Mouse (Mus musculus): ENCODE measurements around the gene Hmg20a. TPM values are rescaled to one million over a fixed set of nuclear protein-coding genes. Genes with fewer than 3 reads are reported as not detected.

The Hmg20a gene
- total and polyA plus RNA-seq, 2 experiments, result 6.6 to 6.8 TPM

- no peaks in the 10 kb centered on the region for H3K27me3 ChIP-seq (ENCODE audit: control insufficient read depth, insufficient read depth, low read length)
- no peaks in the 10 kb centered on the region for H3K79me2 ChIP-seq (ENCODE audit: control insufficient read depth, insufficient read depth, low read length)
- H3K4me1 ChIP-seq (ENCODE audit: control insufficient read depth, insufficient read depth, low read length), result no peaks in the 10 kb centered on the region
- TF ChIP-seq POLR2A (IDR thresholded peaks at IDR 0.05; ENCODE audit: extremely low read depth, insufficient read depth, low read length) (no peak), CTCF (IDR thresholded peaks at IDR 0.05; ENCODE audit: low read depth, low read length) (no peak)
- no peaks in the 10 kb centered on the region for H3K36me3 ChIP-seq (ENCODE audit: control insufficient read depth, insufficient read depth, low read length)
- H3K9ac ChIP-seq (ENCODE audit: low read depth, low read length), result no peak overlapping the region
- no peak overlapping the region for H3K27ac ChIP-seq (replicated peaks; ENCODE audit: insufficient read depth, low read depth, low read length)
- no peak for DNase-seq (ENCODE audit: extremely low read depth, low read depth, low spot score)
- H3K4me3 ChIP-seq (ENCODE audit: insufficient read depth, low read depth, low read length), result no peak overlapping the region
- 65% methylated on average over 10 of the region's 10 CpGs for WGBS
Measured at GRCm38 (mm10) chr9:56522281-56522680, 103.9 kb downstream of the Hmg20a start.

- Histone ChIP-seq H3K27ac (replicated peaks; ENCODE audit: insufficient read depth, low read depth, low read length) (no peak overlapping the region), H3K9ac (ENCODE audit: low read depth, low read length) (no peak overlapping the region), H3K79me2 (ENCODE audit: control insufficient read depth, insufficient read depth, low read length) (no peaks in the 10 kb centered on the region), H3K4me3 (ENCODE audit: insufficient read depth, low read depth, low read length) (no peak overlapping the region), H3K4me1 (ENCODE audit: control insufficient read depth, insufficient read depth, low read length) (no peaks in the 10 kb centered on the region), H3K36me3 (ENCODE audit: control insufficient read depth, insufficient read depth, low read length) (no peaks in the 10 kb centered on the region), H3K27me3 (ENCODE audit: control insufficient read depth, insufficient read depth, low read length) (no peaks in the 10 kb centered on the region)
- TF ChIP-seq CTCF (IDR thresholded peaks at IDR 0.05; ENCODE audit: low read depth, low read length) (no peak), POLR2A (IDR thresholded peaks at IDR 0.05; ENCODE audit: extremely low read depth, insufficient read depth, low read length) (no peak)
- DNase-seq (ENCODE audit: extremely low read depth, low read depth, low spot score), result no peak
- WGBS, result 79% methylated on average over 4 of the region's 4 CpGs
Measured at GRCm38 (mm10) chr9:56527951-56528350, 109.5 kb downstream of the Hmg20a start.

GRCm38 (mm10) chr9:56531991-56532390 is 113.6 kb downstream of the Hmg20a start:
- H3K27ac ChIP-seq (replicated peaks; ENCODE audit: insufficient read depth, low read depth, low read length), result no peak overlapping the region
- TF ChIP-seq CTCF (IDR thresholded peaks at IDR 0.05; ENCODE audit: low read depth, low read length), result no peak
- no peak for TF ChIP-seq POLR2A (IDR thresholded peaks at IDR 0.05; ENCODE audit: extremely low read depth, insufficient read depth, low read length)
- H3K4me1 ChIP-seq (ENCODE audit: control insufficient read depth, insufficient read depth, low read length), result no peaks in the 10 kb centered on the region
- no peak overlapping the region for H3K4me3 ChIP-seq (ENCODE audit: insufficient read depth, low read depth, low read length)
- DNase-seq (ENCODE audit: extremely low read depth, low read depth, low spot score), result no peak
- no peak overlapping the region for H3K9ac ChIP-seq (ENCODE audit: low read depth, low read length)
- no peaks in the 10 kb centered on the region for H3K27me3 ChIP-seq (ENCODE audit: control insufficient read depth, insufficient read depth, low read length)
- H3K79me2 ChIP-seq (ENCODE audit: control insufficient read depth, insufficient read depth, low read length), result no peaks in the 10 kb centered on the region
- H3K36me3 ChIP-seq (ENCODE audit: control insufficient read depth, insufficient read depth, low read length), result no peaks in the 10 kb centered on the region

- WGBS, result 63% methylated on average over 9 of the region's 9 CpGs
- Histone ChIP-seq H3K27ac (replicated peaks; ENCODE audit: insufficient read depth, low read depth, low read length) (no peak overlapping the region), H3K9ac (ENCODE audit: low read depth, low read length) (no peak overlapping the region), H3K36me3 (ENCODE audit: control insufficient read depth, insufficient read depth, low read length) (no peaks in the 10 kb centered on the region), H3K4me1 (ENCODE audit: control insufficient read depth, insufficient read depth, low read length) (no peaks in the 10 kb centered on the region), H3K27me3 (ENCODE audit: control insufficient read depth, insufficient read depth, low read length) (no peaks in the 10 kb centered on the region), H3K79me2 (ENCODE audit: control insufficient read depth, insufficient read depth, low read length) (no peaks in the 10 kb centered on the region), H3K4me3 (ENCODE audit: insufficient read depth, low read depth, low read length) (no peak overlapping the region)
- no peak for TF ChIP-seq CTCF (IDR thresholded peaks at IDR 0.05; ENCODE audit: low read depth, low read length)
- no peak for TF ChIP-seq POLR2A (IDR thresholded peaks at IDR 0.05; ENCODE audit: extremely low read depth, insufficient read depth, low read length)
- DNase-seq (ENCODE audit: extremely low read depth, low read depth, low spot score), result no peak
Measured at GRCm38 (mm10) chr9:56533916-56534315, 115.5 kb downstream of the Hmg20a start.

- TF ChIP-seq POLR2A (IDR thresholded peaks at IDR 0.05; ENCODE audit: extremely low read depth, insufficient read depth, low read length), result no peak
- TF ChIP-seq CTCF (IDR thresholded peaks at IDR 0.05; ENCODE audit: low read depth, low read length), result peak; percentile 12; the same call in 1 of the 2 replicates
- H3K4me1 ChIP-seq (ENCODE audit: control insufficient read depth, insufficient read depth, low read length), result no peaks in the 10 kb centered on the region
- no peaks in the 10 kb centered on the region for H3K36me3 ChIP-seq (ENCODE audit: control insufficient read depth, insufficient read depth, low read length)
- no peaks in the 10 kb centered on the region for H3K27me3 ChIP-seq (ENCODE audit: control insufficient read depth, insufficient read depth, low read length)
- no peak for DNase-seq (ENCODE audit: extremely low read depth, low read depth, low spot score)
- no peaks in the 10 kb centered on the region for H3K79me2 ChIP-seq (ENCODE audit: control insufficient read depth, insufficient read depth, low read length)
- no peak overlapping the region for H3K27ac ChIP-seq (replicated peaks; ENCODE audit: insufficient read depth, low read depth, low read length)
- H3K9ac ChIP-seq (ENCODE audit: low read depth, low read length), result no peak overlapping the region
- no peak overlapping the region for H3K4me3 ChIP-seq (ENCODE audit: insufficient read depth, low read depth, low read length)
- 67% methylated on average over 7 of the region's 7 CpGs for WGBS
Measured at GRCm38 (mm10) chr9:56534727-56535126, 116.3 kb downstream of the Hmg20a start.

GRCm38 (mm10) chr9:56535361-56535760 is 117.0 kb downstream of the Hmg20a start:
- TF ChIP-seq CTCF (IDR thresholded peaks at IDR 0.05; ENCODE audit: low read depth, low read length), result no peak
- TF ChIP-seq POLR2A (IDR thresholded peaks at IDR 0.05; ENCODE audit: extremely low read depth, insufficient read depth, low read length), result no peak
- Histone ChIP-seq H3K4me3 (ENCODE audit: insufficient read depth, low read depth, low read length) (no peak overlapping the region), H3K79me2 (ENCODE audit: control insufficient read depth, insufficient read depth, low read length) (no peaks in the 10 kb centered on the region), H3K36me3 (ENCODE audit: control insufficient read depth, insufficient read depth, low read length) (no peaks in the 10 kb centered on the region), H3K27ac (replicated peaks; ENCODE audit: insufficient read depth, low read depth, low read length) (no peak overlapping the region), H3K9ac (ENCODE audit: low read depth, low read length) (no peak overlapping the region), H3K27me3 (ENCODE audit: control insufficient read depth, insufficient read depth, low read length) (no peaks in the 10 kb centered on the region), H3K4me1 (ENCODE audit: control insufficient read depth, insufficient read depth, low read length) (no peaks in the 10 kb centered on the region)
- WGBS, result 56% methylated on average over 11 of the region's 11 CpGs
- no peak for DNase-seq (ENCODE audit: extremely low read depth, low read depth, low spot score)

Data from liver, adult 2 months (tissue).